Mouse (Mus musculus) heart, postnatal 10 days (tissue): ENCODE results near the gene Bhlha15. TPM values are rescaled to one million over a fixed set of nuclear protein-coding genes. Genes with fewer than 3 reads are reported as not detected.

ENCODE experiments used
- DNase-seq, 2 experiments: peaks; one replicate each; pipeline ENCODE4 v3.0.0; 2021
- intact Hi-C: fragments of 180-260 bp; cut with DNase I; formaldehyde crosslinking; loops from one replicate; pipeline ENCODE4 v1.15.1; 2025
- total RNA-seq, 2 experiments: library from RNA; stranded (reverse); gene quantifications; 2 replicates each; pipeline ENCODE4 v1.2.3; 2021

The Bhlha15 gene
- total RNA-seq, 2 experiments from 2014 or later: not detected

DNA sequence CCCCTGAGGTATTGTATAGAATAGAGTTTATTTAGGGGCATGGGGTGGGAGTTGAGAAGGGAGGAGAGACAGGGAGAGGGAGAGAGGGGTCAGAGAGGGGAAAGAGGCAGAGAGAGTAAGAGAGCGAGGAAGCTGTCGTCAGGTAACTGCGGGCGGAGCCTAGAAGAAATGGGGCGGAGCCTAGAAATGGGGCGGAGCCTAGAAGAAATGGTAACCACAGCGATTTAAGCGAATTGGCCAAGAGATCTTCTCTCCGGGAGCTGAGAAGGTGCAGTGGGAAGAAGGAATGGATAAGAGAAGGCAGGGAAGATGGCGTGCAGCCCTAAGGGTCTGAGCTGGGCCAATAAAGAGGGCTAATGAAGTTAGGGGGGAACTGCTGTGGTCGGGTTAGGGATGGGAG is 36.1 kb downstream of the Bhlha15 start:
- DNase-seq: no peak
- intact Hi-C loops: no loop called here

DNA sequence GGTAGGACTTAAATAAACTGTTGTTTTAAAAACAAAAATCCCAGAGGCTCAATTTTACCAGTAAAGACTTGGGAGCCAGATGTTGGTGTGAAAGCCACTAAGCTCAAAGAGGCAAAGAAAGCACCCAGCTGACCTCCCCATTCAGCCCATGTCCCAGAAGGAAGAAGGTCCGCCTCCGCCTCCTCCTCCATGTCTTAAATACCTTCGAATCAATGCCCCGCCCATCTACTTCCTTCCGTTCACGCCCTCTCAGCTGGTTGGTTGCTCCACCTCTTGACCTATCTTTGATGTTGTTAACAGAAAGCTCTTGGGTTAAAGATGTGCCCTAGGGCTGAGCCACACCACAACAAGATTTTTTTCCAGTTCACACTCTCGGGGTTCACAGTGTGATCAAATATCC is 40.1 kb downstream of the Bhlha15 start:
- intact Hi-C loops: no loop called here
- DNase-seq: no peak

DNA sequence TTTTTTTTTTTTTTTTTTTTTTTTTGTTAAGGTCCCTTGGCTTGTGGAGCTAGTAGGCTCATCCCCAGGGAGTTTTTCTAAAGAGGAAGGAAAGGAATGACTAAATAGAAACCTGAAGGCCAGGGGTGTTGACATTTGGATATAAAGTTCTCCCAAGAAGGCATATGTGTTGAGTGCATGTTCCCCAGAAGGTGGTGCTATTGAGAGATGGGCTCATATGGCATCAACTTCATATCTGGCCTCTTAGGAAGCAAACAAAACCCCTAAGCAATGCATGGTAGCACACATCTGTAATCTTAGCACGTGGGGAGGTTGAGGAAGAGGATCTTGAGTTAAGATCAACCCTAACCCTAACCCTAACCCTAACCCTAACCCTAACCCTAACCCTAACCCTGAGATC is 41.3 kb downstream of the Bhlha15 start:
- DNase-seq: no peak
- intact Hi-C loops: no loop called here

DNA sequence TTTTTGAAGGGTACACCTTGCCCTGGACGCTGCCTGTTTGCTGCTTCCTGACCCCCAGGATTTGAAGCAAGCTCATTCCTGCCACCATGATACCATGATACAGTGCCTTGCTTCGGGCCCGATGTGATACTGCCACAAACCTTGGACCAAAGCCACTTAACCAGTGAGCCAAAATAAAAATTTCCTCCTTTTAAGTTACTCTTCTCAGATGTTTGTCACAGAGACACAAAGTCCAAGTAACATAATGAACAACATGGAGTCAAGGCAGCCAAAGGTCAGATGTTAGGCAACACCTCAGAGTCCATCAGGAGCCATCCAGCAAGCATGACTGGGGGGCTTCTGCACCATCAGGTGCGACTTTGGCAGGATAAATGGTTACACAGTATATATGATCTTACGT is 42.4 kb downstream of the Bhlha15 start:
- intact Hi-C loops: no loop called here
- DNase-seq: no peak

DNA sequence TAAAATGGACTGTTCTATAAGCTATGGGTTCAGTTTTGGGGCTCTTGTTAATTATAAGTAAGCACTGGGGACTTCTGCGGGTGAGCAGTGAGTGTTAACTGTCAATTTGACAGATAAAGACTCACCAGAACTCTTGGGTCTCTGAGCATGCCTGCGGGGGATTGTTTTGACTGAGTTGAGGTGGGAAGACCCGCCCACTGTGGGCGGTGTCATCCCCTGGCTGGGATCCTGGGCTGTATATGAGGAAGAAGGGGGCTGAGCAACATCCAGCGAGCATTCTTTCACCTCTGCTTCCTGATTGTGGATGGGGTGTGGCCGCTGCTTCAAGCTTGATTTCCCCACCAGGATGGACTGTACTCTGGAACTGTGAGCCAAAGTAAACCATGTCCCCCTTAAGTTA is 44.1 kb downstream of the Bhlha15 start:
- no peak for DNase-seq
- intact Hi-C loops: no loop called here

DNA sequence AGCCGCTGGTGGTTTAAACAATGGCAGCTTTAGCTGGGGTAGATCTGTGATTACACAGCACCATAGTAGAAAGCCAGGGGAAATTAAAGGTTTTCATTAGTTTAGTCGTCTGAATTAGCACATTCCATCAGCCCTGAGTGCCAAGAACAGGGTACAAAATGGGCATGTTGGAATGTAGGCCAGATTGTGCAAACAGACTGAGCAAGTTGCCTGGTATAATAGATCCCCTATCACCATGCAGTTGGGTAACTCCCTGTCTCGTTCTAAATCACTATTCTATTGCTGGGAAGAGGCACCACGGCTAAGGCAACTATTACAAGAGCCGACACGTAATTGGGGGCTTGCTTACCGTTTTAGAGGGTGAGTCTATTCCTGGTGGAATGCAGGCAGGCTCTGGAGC is 44.6 kb downstream of the Bhlha15 start:
- intact Hi-C loops: no loop called here
- no peak for DNase-seq

DNA sequence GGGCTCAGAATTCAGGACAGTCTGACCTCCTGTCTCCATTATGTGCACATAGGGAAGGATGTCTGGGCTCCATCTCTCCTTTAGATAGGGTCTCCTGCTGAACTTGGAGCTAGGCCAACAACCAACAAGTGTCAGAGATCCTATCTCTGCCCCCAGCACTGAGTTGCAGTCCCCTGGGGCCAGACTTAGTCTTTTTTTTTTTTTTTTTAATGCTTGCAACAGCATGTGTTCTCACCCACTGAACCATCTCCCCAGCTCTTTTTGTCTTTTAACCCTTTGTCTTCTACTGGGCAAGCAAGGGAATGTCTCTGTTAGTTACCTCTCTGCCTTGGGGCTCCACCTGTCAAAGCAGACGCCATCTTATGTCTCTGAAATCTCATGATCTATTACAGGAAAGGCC is 48.9 kb downstream of the Bhlha15 start:
- DNase-seq: no peak
- intact Hi-C loops: no loop called here

Other genes starting within 250 kb of the Bhlha15 start
- 10 to 100 TPM; 36.0 to 39.6 TPM for gene Ccz1, start 175.4 kb upstream of the Bhlha15 start, total RNA-seq
- gene Ocm, start 163.6 kb upstream of the Bhlha15 start, total RNA-seq: not detected
- gene Lmtk2, start 89.8 kb upstream of the Bhlha15 start, total RNA-seq: 10 to 100 TPM; 19.9 to 22.6 TPM
- 10 to 100 TPM; 31.2 to 32.4 TPM for gene Tecpr1, start 33.3 kb downstream of the Bhlha15 start, total RNA-seq
- 100 to 1,000 TPM; 165 to 171 TPM for gene Bri3, start 54.2 kb downstream of the Bhlha15 start, total RNA-seq
- gene Baiap2l1, start 167.8 kb downstream of the Bhlha15 start, total RNA-seq: 10 to 100 TPM; 11.3 to 11.5 TPM